Mouse (Mus musculus) cortical plate, adult 2 months (tissue): Measurements from ENCODE around the gene Mtnr1b.

Source experiments
- CTCF ChIP-seq: fragments of 200-500 bp; IDR thresholded peaks from 2 replicates; pipeline ENCODE4 v1.5.1; 2011; ENCODE audit warnings: mild to moderate bottlenecking, control low read depth, low read length; ENCODE audit not compliant: insufficient read depth; ENCODE audit errors: extremely low read depth
- POLR2A ChIP-seq: fragments of 200-500 bp; IDR thresholded peaks from 2 replicates; pipeline ENCODE4 v1.6.1; 2011; ENCODE audit warnings: mild to moderate bottlenecking, low read length, control low read depth; ENCODE audit not compliant: insufficient read depth; ENCODE audit errors: extremely low read depth

- TF ChIP-seq POLR2A, result no peak
- no peak for TF ChIP-seq CTCF
Measured at GRCm38 (mm10) chr9:15866280-15867072, 7.9 kb downstream of the Mtnr1b start.
